Mouse (Mus musculus) ovary, postnatal 10 days (tissue): ENCODE data around the gene Wnt7b.

Experiments used
- DNase-seq: peaks from one replicate; pipeline ENCODE4 v3.0.0; 2022; ENCODE audit warnings: low spot score

Wnt7b gene

GRCm38 (mm10) chr15:85601202-85601601 lies 18.9 kb upstream of the Wnt7b start:
- DNase-seq = no peak

DNA sequence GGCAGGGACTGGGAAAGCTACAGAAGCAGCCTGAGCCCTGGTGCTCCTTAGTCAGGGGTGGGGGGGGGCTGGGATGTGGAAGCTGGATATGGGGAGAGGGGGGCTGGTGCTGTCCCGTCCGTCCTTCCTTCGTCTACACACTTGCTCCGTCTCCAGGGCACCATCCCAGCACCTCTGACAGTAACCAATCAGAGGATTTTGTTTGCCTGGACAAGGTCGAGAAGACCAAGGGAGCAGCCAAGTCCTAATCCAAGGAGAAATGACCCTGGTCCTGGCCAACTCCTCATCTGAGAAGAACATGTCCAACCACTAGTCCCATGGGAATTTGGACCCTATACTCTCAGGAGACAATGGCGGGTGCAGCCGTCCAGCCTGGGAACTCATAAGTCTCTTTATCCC lies 18.4 kb upstream of the Wnt7b start:
- no peak for DNase-seq

DNA sequence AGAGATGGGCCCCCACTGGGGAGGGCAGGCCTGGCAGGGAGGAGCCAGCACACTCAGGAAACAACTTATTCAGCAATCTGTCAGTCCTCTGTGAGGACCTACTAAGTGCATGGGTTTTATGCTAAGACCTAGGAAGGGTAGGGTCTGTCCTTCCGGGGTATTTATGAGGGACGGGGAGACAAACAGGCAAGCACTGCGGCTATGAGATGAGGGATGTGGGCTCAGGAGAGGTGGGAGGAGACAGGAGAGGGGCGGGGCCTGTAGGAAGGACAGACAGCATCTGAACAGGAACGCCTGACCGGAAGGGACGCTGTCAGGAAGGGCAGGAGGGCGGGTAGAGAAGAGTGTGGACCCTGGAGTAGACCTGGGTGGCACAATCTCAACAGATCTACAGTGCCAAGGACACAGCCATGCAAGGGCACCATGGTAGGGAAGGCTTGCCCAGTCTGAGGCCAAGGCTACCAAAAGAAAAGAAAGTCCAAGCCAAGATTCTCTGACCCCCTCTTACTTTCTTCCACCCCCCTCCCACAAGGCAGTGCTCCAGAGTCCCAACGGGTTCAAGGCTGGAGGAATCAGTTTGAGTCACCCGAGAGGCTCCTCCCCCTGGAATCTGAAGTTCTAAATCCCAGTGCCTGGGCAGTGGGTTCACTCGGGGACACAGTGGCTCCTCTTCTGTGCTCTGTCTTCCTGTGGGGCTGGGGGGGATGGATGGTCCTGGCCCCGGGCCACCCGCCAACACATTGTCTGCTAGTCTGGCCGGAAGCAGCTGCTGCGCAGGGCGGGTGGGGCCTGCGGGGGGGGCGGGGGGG lies 17.8 kb upstream of the Wnt7b start:
- no peak for DNase-seq

GRCm38 (mm10) chr15:85598984-85599886 lies 17.0 kb upstream of the Wnt7b start:
- DNase-seq = peak; percentile 67

GRCm38 (mm10) chr15:85598443-85598842 lies 16.2 kb upstream of the Wnt7b start:
- no peak for DNase-seq

- no peak for DNase-seq
Measured at GRCm38 (mm10) chr15:85597403-85597802, 15.1 kb upstream of the Wnt7b start.

DNA sequence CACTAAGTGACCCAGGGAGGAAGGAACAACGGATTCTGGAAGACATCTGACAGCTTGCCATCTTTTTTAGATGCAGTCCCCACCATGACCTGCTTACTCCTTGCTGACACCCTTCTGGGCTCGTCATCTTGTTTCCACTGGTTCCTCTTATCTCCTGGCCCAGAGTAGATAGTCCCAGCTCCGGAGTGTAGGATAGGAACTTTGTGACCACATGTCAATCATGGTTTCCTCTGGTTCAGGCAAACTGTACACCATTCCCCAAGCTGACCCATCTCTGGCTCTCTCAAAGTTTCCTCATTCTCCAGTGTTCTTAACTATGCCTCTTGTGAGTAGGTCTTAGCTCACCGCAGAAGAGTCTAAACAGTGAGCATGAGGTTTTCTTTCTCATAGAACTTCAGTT lies 10.4 kb upstream of the Wnt7b start:
- DNase-seq = no peak

DNA sequence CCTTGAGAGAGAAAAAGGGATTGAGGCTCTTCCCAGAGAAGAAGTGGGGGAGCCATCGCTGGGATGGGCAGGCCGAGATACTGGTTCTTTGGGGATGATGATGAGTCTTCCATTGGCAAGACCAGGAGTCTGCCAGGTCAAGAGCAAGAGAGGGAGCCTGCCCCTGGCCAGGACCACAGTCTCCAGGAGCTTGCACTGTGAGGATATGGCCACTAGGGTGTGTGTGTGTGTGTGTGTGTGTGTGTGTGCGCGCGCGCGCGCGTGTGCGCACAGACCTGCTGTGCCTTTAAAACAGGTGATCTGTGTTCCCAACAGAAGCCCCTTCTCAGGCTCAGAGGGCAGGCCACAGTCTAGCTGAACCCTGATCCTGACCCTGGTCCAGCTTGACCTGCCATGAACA lies 8.6 kb upstream of the Wnt7b start:
- DNase-seq = no peak

- peak; percentile 56 for DNase-seq
Measured at GRCm38 (mm10) chr15:85583504-85583903, 1.2 kb upstream of the Wnt7b start.

GRCm38 (mm10) chr15:85583024-85583423 lies 751 bp upstream of the Wnt7b start:
- no peak for DNase-seq

DNA sequence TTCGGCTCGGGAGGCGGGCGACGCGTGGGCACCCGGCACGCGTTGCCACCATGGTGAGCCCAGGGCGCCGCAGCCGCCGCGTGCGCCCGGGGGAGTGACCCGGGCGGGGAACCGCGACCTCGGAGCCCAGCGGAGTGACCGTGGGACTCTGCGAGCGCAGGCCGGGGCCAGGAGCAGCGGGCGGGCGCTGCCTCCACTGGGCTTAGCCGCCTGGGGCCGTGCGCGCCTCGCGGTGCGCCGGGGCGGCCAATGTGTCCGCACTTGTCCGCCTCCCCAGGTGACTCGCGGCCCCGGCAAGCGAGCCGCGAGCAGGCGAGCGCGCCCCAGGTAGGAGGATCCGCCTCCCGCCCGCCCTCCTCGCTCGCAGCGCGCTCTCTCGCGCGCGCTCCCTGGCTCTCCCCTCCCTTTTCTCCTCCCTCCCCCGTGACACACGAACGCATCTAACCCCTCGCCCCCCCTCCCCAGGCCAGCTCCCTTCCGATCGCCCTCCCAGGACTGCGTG lies 659 bp downstream of the Wnt7b start:
- no peak for DNase-seq

GRCm38 (mm10) chr15:85580934-85581562 lies 1.2 kb downstream of the Wnt7b start:
- DNase-seq = no peak

GRCm38 (mm10) chr15:85580483-85580882 lies 1.8 kb downstream of the Wnt7b start:
- DNase-seq = no peak

- no peak for DNase-seq
Measured at GRCm38 (mm10) chr15:85577583-85578460, 4.5 kb downstream of the Wnt7b start.

- DNase-seq = no peak
Measured at GRCm38 (mm10) chr15:85576511-85577440, 5.5 kb downstream of the Wnt7b start.

- DNase-seq = no peak
Measured at GRCm38 (mm10) chr15:85576110-85576509, 6.2 kb downstream of the Wnt7b start.

GRCm38 (mm10) chr15:85574558-85574957 lies 7.7 kb downstream of the Wnt7b start:
- DNase-seq = no peak

DNA sequence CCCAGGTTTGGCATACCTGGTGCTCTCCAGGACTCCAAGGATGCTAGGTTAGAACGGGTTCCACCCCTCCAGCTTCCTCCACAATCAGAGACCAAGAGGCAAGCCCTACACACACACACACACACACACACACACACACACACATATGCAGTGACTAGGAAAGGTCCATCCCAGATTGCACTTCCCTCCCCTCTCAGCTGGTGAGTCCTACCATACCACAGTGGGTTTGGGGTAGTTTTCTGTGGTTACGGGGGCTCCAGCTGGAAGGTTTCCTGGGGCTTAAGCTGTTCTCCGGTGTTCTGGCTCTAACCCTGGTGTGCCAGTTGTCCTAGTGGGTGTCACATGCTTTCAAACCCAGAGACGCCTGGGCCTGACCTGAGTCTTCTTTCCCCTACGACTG lies 8.2 kb downstream of the Wnt7b start:
- no peak for DNase-seq

- DNase-seq = no peak
Measured at GRCm38 (mm10) chr15:85572619-85573254, 9.5 kb downstream of the Wnt7b start.
